Mouse (Mus musculus) midbrain, embryonic 13.5 days (tissue): ENCODE measurements around the gene Gm10382. TPM values are rescaled to one million over a fixed set of nuclear protein-coding genes. Genes with fewer than 3 reads are reported as not detected.
"Not testable (repeated sequence)": the region's sequence is repeated elsewhere in the genome, so short reads cannot be mapped to it uniquely, and the experiment has no call there.

ENCODE experiments used
- ATAC-seq: fragments of 200-750 bp; cut with Nextera tagmentation; 2 replicates; pipeline ENCODE4 v1.8.0; 2017; ENCODE audit warnings: mild to moderate bottlenecking, moderate TSS enrichment, moderate library complexity
- H3K27ac ChIP-seq: fragments of 300-500 bp; sonication (generic); 2 replicates; pipeline ENCODE4 v1.5.1; 2015; ENCODE audit warnings: inconsistent platforms, mild to moderate bottlenecking, moderate library complexity
- H3K27me3 ChIP-seq: fragments of 300-500 bp; sonication (generic); 2 replicates; pipeline ENCODE4 v1.6.1; 2015; ENCODE audit warnings: mild to moderate bottlenecking, inconsistent platforms
- H3K36me3 ChIP-seq: fragments of 300-500 bp; sonication (generic); 2 replicates; pipeline ENCODE4 v1.6.1; 2015; ENCODE audit warnings: mild to moderate bottlenecking, inconsistent platforms
- H3K4me1 ChIP-seq: fragments of 300-500 bp; sonication (generic); replicated peaks from 2 replicates; pipeline ENCODE4 v1.6.1; 2015; ENCODE audit warnings: inconsistent platforms
- H3K4me2 ChIP-seq: fragments of 300-500 bp; sonication (generic); replicated peaks from 2 replicates; pipeline ENCODE4 v1.6.1; 2015; ENCODE audit warnings: moderate library complexity, mild to moderate bottlenecking, inconsistent platforms
- H3K4me3 ChIP-seq: fragments of 300-500 bp; sonication (generic); replicated peaks from 2 replicates; pipeline ENCODE4 v1.5.1; 2015; ENCODE audit warnings: mild to moderate bottlenecking, inconsistent platforms
- H3K9ac ChIP-seq: fragments of 300-500 bp; sonication (generic); replicated peaks from 2 replicates; pipeline ENCODE4 v1.6.1; 2015; ENCODE audit warnings: mild to moderate bottlenecking, inconsistent platforms
- H3K9me3 ChIP-seq: fragments of 300-500 bp; sonication (generic); 2 replicates; pipeline ENCODE4 v1.6.1; 2016; ENCODE audit warnings: mild to moderate bottlenecking, inconsistent platforms
- WGBS: fragments of 180-500 bp; shearing (Covaris S2); methylation state at CpG from one replicate; pipeline ENCODE4 v1.1.7; 2015; 5-methylcytosine and 5-hydroxymethylcytosine counted together
- polyA plus RNA-seq: library from polyadenylated mRNA; unstranded; fragments of >200 nt; fragmentation: Nextera tagmentation; extraction: Ambion mirVana; gene quantifications from 2 replicates; pipeline ENCODE4 v1.2.1, GENCODE M21; 2015

Gene Gm10382
- polyA plus RNA-seq, 1 experiment from 2014 or later = 0.89 TPM

- Histone ChIP-seq H3K4me2 (no peak overlapping the region), H3K27me3 (no peaks in the 10 kb centered on the region), H3K4me3 (no peak overlapping the region), H3K4me1 (no peaks in the 10 kb centered on the region), H3K9me3 (0 out of 2 replicates have a peak, but pooled peaks cover 5% of the 10 kb centered on the region), H3K36me3 (no peaks in the 10 kb centered on the region), H3K9ac (no peak overlapping the region), H3K27ac (no peak overlapping the region)
- 90% methylated on average over 2 of the region's 2 CpGs for WGBS
- ATAC-seq = no peak
These were observed 13.3 kb upstream of the Gm10382 start for GRCm38 (mm10) chr5:125375871-125376270.

- H3K4me1 ChIP-seq = no peaks in the 10 kb centered on the region
- H3K9me3 ChIP-seq = no peaks in the 10 kb centered on the region
- no peak overlapping the region for H3K4me2 ChIP-seq
- H3K9ac ChIP-seq = no peak overlapping the region
- H3K27ac ChIP-seq = no peak overlapping the region
- no peak overlapping the region for H3K4me3 ChIP-seq
- 65% methylated on average over 7 of the region's 7 CpGs for WGBS
- ATAC-seq = no peak
- no peaks in the 10 kb centered on the region for H3K36me3 ChIP-seq
- no peaks in the 10 kb centered on the region for H3K27me3 ChIP-seq
These were observed 11.9 kb upstream of the Gm10382 start for GRCm38 (mm10) chr5:125377214-125377613.

- H3K27me3 ChIP-seq = no peaks in the 10 kb centered on the region
- no peaks in the 10 kb centered on the region for H3K36me3 ChIP-seq
- no peak for ATAC-seq
- H3K4me1 ChIP-seq = peaks cover 9% of the 10 kb centered on the region; the same call in 1 of the 2 replicates
- no peak overlapping the region for H3K4me3 ChIP-seq
- H3K27ac ChIP-seq = no peak overlapping the region
- 81% methylated on average over 5 of the region's 5 CpGs for WGBS
- H3K4me2 ChIP-seq = no peak overlapping the region
- no peaks in the 10 kb centered on the region for H3K9me3 ChIP-seq
- H3K9ac ChIP-seq = no peak overlapping the region
These were observed 10.2 kb upstream of the Gm10382 start for GRCm38 (mm10) chr5:125378919-125379318.

- Histone ChIP-seq H3K4me2 (no peak overlapping the region), H3K27ac (no peak overlapping the region), H3K9me3 (no peaks in the 10 kb centered on the region), H3K4me3 (no peak overlapping the region), H3K9ac (no peak overlapping the region), H3K36me3 (peaks cover 18% of the 10 kb centered on the region), H3K4me1 (peaks cover 30% of the 10 kb centered on the region), H3K27me3 (no peaks in the 10 kb centered on the region)
- no peak for ATAC-seq
- 84% methylated on average over 5 of the region's 5 CpGs for WGBS
These were observed 7.0 kb upstream of the Gm10382 start for GRCm38 (mm10) chr5:125381954-125382672.

GRCm38 (mm10) chr5:125382673-125383558 is 6.2 kb upstream of the Gm10382 start:
- H3K4me1 ChIP-seq = peaks cover 32% of the 10 kb centered on the region
- no peak overlapping the region for H3K4me3 ChIP-seq
- H3K27me3 ChIP-seq = no peaks in the 10 kb centered on the region
- H3K4me2 ChIP-seq = no peak overlapping the region
- no peak overlapping the region for H3K9ac ChIP-seq
- peak; percentile 68 for ATAC-seq
- H3K36me3 ChIP-seq = peaks cover 18% of the 10 kb centered on the region
- 50% methylated on average over 6 of the region's 6 CpGs for whole genome bisulfite sequencing
- no peak overlapping the region for H3K27ac ChIP-seq
- H3K9me3 ChIP-seq = no peaks in the 10 kb centered on the region

- ATAC-seq = no peak
- Histone ChIP-seq H3K36me3 (peaks cover 18% of the 10 kb centered on the region), H3K4me1 (peaks cover 40% of the 10 kb centered on the region), H3K27ac (no peak overlapping the region), H3K9ac (no peak overlapping the region), H3K9me3 (no peaks in the 10 kb centered on the region), H3K4me2 (no peak overlapping the region), H3K27me3 (no peaks in the 10 kb centered on the region), H3K4me3 (no peak overlapping the region)
- WGBS = 78% methylated on average over 3 of the region's 3 CpGs
These were observed 5.3 kb upstream of the Gm10382 start for GRCm38 (mm10) chr5:125383637-125384420.

GRCm38 (mm10) chr5:125384512-125385214 is 4.5 kb upstream of the Gm10382 start:
- H3K27ac ChIP-seq = no peak overlapping the region
- ATAC-seq = no peak

GRCm38 (mm10) chr5:125385215-125385940 is 3.7 kb upstream of the Gm10382 start:
- WGBS = 80% methylated on average over 8 of the region's 8 CpGs
- Histone ChIP-seq H3K4me1 (peaks cover 40% of the 10 kb centered on the region), H3K27me3 (no peaks in the 10 kb centered on the region), H3K27ac (no peak overlapping the region), H3K4me2 (peak overlapping the region; percentile 12), H3K9ac (no peak overlapping the region), H3K36me3 (peaks cover 18% of the 10 kb centered on the region), H3K4me3 (peak overlapping the region; percentile 9; the same call in 1 of the 2 replicates), H3K9me3 (no peaks in the 10 kb centered on the region)
- ATAC-seq = no peak

More at GRCm38 (mm10) chr5:125384512-125385214, 4.5 kb upstream of the Gm10382 start:
- 81% methylated on average over 2 of the region's 2 CpGs for WGBS
- Histone ChIP-seq H3K4me1 (peaks cover 40% of the 10 kb centered on the region), H3K4me3 (no peak overlapping the region), H3K9ac (no peak overlapping the region), H3K27me3 (no peaks in the 10 kb centered on the region), H3K4me2 (peak overlapping the region; percentile 12; the same call in 1 of the 2 replicates), H3K9me3 (no peaks in the 10 kb centered on the region), H3K36me3 (peaks cover 18% of the 10 kb centered on the region)

- WGBS = 95% methylated on average over 5 of the region's 6 CpGs
- H3K4me3 ChIP-seq, H3K27ac ChIP-seq, ATAC-seq, H3K9me3 ChIP-seq, H3K9ac ChIP-seq, H3K27me3 ChIP-seq, H3K4me2 ChIP-seq: not testable (repeated sequence)
- Histone ChIP-seq H3K36me3 (peaks cover 18% of the 10 kb centered on the region), H3K4me1 (peaks cover 40% of the 10 kb centered on the region)
These were observed 1.8 kb upstream of the Gm10382 start for GRCm38 (mm10) chr5:125387295-125387694.

GRCm38 (mm10) chr5:125388358-125389092 is 597 bp upstream of the Gm10382 start:
- WGBS = 30% methylated on average over 13 of the region's 13 CpGs
- Histone ChIP-seq H3K27ac (0 out of 2 replicates have a peak overlapping the region, but pooled peaks have one; percentile 98), H3K4me1 (peaks cover 44% of the 10 kb centered on the region), H3K4me2 (peak overlapping the region; percentile 100), H3K27me3 (no peaks in the 10 kb centered on the region), H3K9me3 (no peaks in the 10 kb centered on the region), H3K4me3 (peak overlapping the region; percentile 99), H3K9ac (peak overlapping the region; percentile 100), H3K36me3 (peaks cover 18% of the 10 kb centered on the region)
- no peak for ATAC-seq
